Mouse (Mus musculus): ENCODE results near the gene Cwc22.

- no peak for TF ChIP-seq CTCF (IDR thresholded peaks at IDR 0.05; ENCODE audit: low read depth)
- no peak for TF ChIP-seq EP300 (IDR thresholded peaks at IDR 0.05; ENCODE audit: low read depth)
Measured at GRCm38 (mm10) chr2:77970556-77970955, 24.4 kb upstream of the Cwc22 start.
